Mouse (Mus musculus) thymus, adult 2 months (tissue): ENCODE results near the gene Bag1.

ENCODE experiments used
- CTCF ChIP-seq: fragments of 200-500 bp; IDR thresholded peaks from 2 replicates; pipeline ENCODE4 v1.5.1; 2012; ENCODE audit warnings: mild to moderate bottlenecking, control low read depth, low read length, moderate library complexity, borderline replicate concordance; ENCODE audit not compliant: control insufficient read depth, poor library complexity, insufficient read depth; ENCODE audit errors: extremely low read depth
- POLR2A ChIP-seq: fragments of 200-500 bp; IDR thresholded peaks from 2 replicates; pipeline ENCODE4 v1.6.1; 2012; ENCODE audit warnings: mild to moderate bottlenecking, low read length, control low read depth, moderate library complexity; ENCODE audit not compliant: control insufficient read depth, poor library complexity, insufficient read depth; ENCODE audit errors: extremely low read depth

DNA sequence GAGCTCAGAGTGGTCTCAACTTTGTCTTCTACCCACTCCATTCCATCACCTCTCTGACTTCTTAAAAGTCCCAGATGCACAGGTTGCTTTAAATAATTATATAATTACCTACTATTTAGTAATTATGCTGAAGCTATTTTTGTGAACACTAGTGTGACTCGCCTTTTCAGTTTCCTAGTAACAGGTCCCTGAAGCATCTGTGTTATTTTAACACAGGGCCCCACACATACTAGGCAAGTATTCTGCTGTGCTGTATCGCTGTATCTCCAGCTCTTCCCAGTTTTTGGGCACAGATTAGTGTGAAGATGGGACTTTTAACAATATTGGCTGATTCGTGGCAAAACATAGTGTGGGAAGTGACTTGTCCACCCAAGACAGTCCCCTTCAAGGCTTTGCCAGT, 15.4 kb upstream of the Bag1 start:
- TF ChIP-seq POLR2A (no peak), CTCF (no peak)
